Mouse (Mus musculus) kidney, postnatal 36 days (tissue): ENCODE measurements around the gene Spata32.
A peak's percentile ranks its signal among the peaks of the same experiment; 100 is the strongest.

ENCODE experiments used
- DNase-seq, 2 experiments: peaks; one replicate each; pipeline ENCODE4 v3.0.0; 2021 to 2022; ENCODE audit warnings: mixed read lengths in 2 of 2

Gene Spata32

GRCm38 (mm10) chr11:103217790-103218516, at the start of gene Spata32:
Gene Spata32, minus strand, starts transcription at chr11:103218432.
- DNase-seq: peak; percentile 44 to 72

- DNase-seq: peak; percentile 99 to 100
These were observed 49.4 kb upstream of the Spata32 start, which contains the start of gene Map3k14 for GRCm38 (mm10) chr11:103267346-103268219. Gene Map3k14, minus strand, starts transcription at chr11:103267472.

GRCm38 (mm10) chr11:103266729-103267345, 48.6 kb upstream of the Spata32 start:
- no peak for DNase-seq

- DNase-seq: no peak
These were observed 47.6 kb upstream of the Spata32 start for GRCm38 (mm10) chr11:103265856-103266255.

GRCm38 (mm10) chr11:103265211-103265610, 47.0 kb upstream of the Spata32 start:
- no peak for DNase-seq

GRCm38 (mm10) chr11:103264427-103265005, 46.3 kb upstream of the Spata32 start:
- peak; percentile 38 to 60 for DNase-seq

GRCm38 (mm10) chr11:103263551-103263950, 45.3 kb upstream of the Spata32 start:
- DNase-seq: peak in 1 of 2 experiments; percentile 42

- DNase-seq: peak; percentile 47 to 61
These were observed 44.4 kb upstream of the Spata32 start for GRCm38 (mm10) chr11:103262412-103263267.

GRCm38 (mm10) chr11:103261671-103262411, 43.6 kb upstream of the Spata32 start:
- peak; percentile 77 to 81 for DNase-seq

GRCm38 (mm10) chr11:103260515-103261192, 42.4 kb upstream of the Spata32 start:
- DNase-seq: peak in 1 of 2 experiments; percentile 45

GRCm38 (mm10) chr11:103260034-103260433, 41.8 kb upstream of the Spata32 start:
- no peak for DNase-seq

GRCm38 (mm10) chr11:103257938-103258481, 39.8 kb upstream of the Spata32 start:
- no peak for DNase-seq

GRCm38 (mm10) chr11:103253605-103254004, 35.4 kb upstream of the Spata32 start:
- no peak for DNase-seq

- DNase-seq: no peak
These were observed 34.1 kb upstream of the Spata32 start for GRCm38 (mm10) chr11:103252380-103252779.

- no peak for DNase-seq
These were observed 32.1 kb upstream of the Spata32 start for GRCm38 (mm10) chr11:103250324-103250723.

- no peak for DNase-seq
These were observed 31.3 kb upstream of the Spata32 start for GRCm38 (mm10) chr11:103249509-103249908.

- no peak for DNase-seq
These were observed 30.6 kb upstream of the Spata32 start for GRCm38 (mm10) chr11:103248837-103249236.

GRCm38 (mm10) chr11:103247504-103248177, 29.4 kb upstream of the Spata32 start:
- peak; percentile 83 to 93 for DNase-seq

- no peak for DNase-seq
These were observed 28.6 kb upstream of the Spata32 start for GRCm38 (mm10) chr11:103246731-103247290.
